Mouse (Mus musculus) left cerebral cortex, adult 11 months (tissue): ENCODE results near the gene Serpine1.

Experiments used
- DNase-seq: peaks from one replicate; pipeline ENCODE4 v3.0.0; 2022; ENCODE audit warnings: low spot score

Gene Serpine1

GRCm38 (mm10) chr5:137015913-137016312, 56.2 kb downstream of the Serpine1 start:
- DNase-seq, result no peak

GRCm38 (mm10) chr5:137012401-137012950, 59.6 kb downstream of the Serpine1 start:
- DNase-seq, result no peak
